Mouse (Mus musculus) CH12.LX (cell line): ENCODE results near the gene Irf3.

ENCODE experiments used
- CHD1 ChIP-seq: IDR thresholded peaks from 2 replicates; pipeline ENCODE4 v1.6.1; 2012; ENCODE audit warnings: low read depth, low read length, improper control_type of control experiment, inconsistent platforms
- CTCF ChIP-seq, 2 experiments: IDR thresholded peaks in 1 of 2; conservative IDR thresholded peaks in 1 of 2; 2 replicates each; pipeline ENCODE4 v1.5.1; 2011 to 2012; ENCODE audit warnings: low read depth in 2 of 2, low read length in 2 of 2, improper control_type of control experiment in 1 of 2, inconsistent platforms in 1 of 2, mild to moderate bottlenecking in 1 of 2, moderate library complexity in 1 of 2
- EP300 ChIP-seq: IDR thresholded peaks from 2 replicates; pipeline ENCODE4 v1.6.1; 2011; ENCODE audit warnings: low read length, improper control_type of control experiment
- NRF1 ChIP-seq: IDR thresholded peaks from 2 replicates; pipeline ENCODE4 v1.6.1; 2014; ENCODE audit warnings: low read depth, mild to moderate bottlenecking, inconsistent platforms, low read length, improper control_type of control experiment, moderate library complexity
- POLR2A ChIP-seq: IDR thresholded peaks from 2 replicates; pipeline ENCODE4 v1.6.1; 2011; ENCODE audit warnings: low read depth, mild to moderate bottlenecking, improper control_type of control experiment, low read length
- POLR2AphosphoS2 ChIP-seq: IDR thresholded peaks from 2 replicates; pipeline ENCODE4 v1.6.1; 2011; ENCODE audit warnings: low read depth, low read length, improper control_type of control experiment
- TCF12 ChIP-seq: IDR thresholded peaks from 2 replicates; pipeline ENCODE4 v1.6.1; 2014; ENCODE audit warnings: low read depth, mild to moderate bottlenecking, inconsistent platforms, low read length, improper control_type of control experiment
- ZC3H11A ChIP-seq: IDR thresholded peaks from 2 replicates; pipeline ENCODE4 v1.6.1; 2012; ENCODE audit warnings: low read depth, mild to moderate bottlenecking, inconsistent platforms, low read length, improper control_type of control experiment
- ZMIZ1 ChIP-seq: IDR thresholded peaks from 2 replicates; pipeline ENCODE4 v1.6.1; 2012; ENCODE audit warnings: low read depth, mild to moderate bottlenecking, inconsistent platforms, low read length, improper control_type of control experiment

DNA sequence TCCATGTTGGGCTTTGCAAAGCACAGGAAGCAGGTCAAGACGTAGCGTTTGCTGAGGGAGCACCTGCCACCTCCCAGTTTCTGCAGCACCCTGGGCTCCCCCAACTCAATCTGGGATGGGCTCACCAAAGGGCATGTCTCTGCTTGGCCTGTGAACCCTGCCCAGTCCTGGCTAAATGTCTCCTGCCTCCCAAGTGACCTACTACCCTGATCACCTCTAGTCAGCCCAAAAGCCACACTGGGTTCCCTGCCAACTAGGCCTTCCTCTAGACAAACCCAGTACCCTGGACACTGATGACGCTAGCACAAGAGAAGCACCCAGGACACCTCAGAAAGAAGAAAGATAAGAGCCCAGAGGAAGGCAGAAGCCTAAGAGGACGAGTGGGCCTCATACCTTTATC is 15.4 kb downstream of the Irf3 start:
- no peak for TF ChIP-seq NRF1
- no peak for TF ChIP-seq ZMIZ1
- TF ChIP-seq CTCF (conservative IDR thresholded peaks at IDR 0.05 in 1 of 2, IDR thresholded peaks at IDR 0.05 in 1 of 2; ENCODE audit: low read depth in 2 of 2, low read length in 2 of 2), result no peak
- no peak for TF ChIP-seq CHD1
- TF ChIP-seq POLR2AphosphoS2, result no peak
- TF ChIP-seq ZC3H11A, result no peak
- TF ChIP-seq TCF12, result no peak
- TF ChIP-seq EP300, result no peak
- no peak for TF ChIP-seq POLR2A
